Mouse (Mus musculus) adrenal gland, adult 8-10 months (tissue): ENCODE results near the gene Iqcb1. TPM values are rescaled to one million over a fixed set of nuclear protein-coding genes. Genes with fewer than 3 reads are reported as not detected.
A peak's percentile ranks its signal among the peaks of the same experiment; 100 is the strongest.

ENCODE experiments used
- DNase-seq: peaks from one replicate; pipeline ENCODE4 v3.0.0; 2022
- microRNA-seq, 2 experiments: library from miRNA; unstranded; fragments of <30 nt; microRNA quantifications; one replicate each; pipeline ENCODE4 v1.2.0; 2022
- total RNA-seq, 4 experiments: library from RNA; stranded (reverse); gene quantifications; 2 replicates each; pipeline ENCODE4 v1.2.4; 2022

Gene Iqcb1
- total RNA-seq, 4 experiments from 2014 or later: 18.0 to 23.5 (median 21.1) TPM

GRCm38 (mm10) chr16:36875276-36875851, 47.2 kb downstream of the Iqcb1 start:
- DNase-seq: peak; percentile 49

DNA sequence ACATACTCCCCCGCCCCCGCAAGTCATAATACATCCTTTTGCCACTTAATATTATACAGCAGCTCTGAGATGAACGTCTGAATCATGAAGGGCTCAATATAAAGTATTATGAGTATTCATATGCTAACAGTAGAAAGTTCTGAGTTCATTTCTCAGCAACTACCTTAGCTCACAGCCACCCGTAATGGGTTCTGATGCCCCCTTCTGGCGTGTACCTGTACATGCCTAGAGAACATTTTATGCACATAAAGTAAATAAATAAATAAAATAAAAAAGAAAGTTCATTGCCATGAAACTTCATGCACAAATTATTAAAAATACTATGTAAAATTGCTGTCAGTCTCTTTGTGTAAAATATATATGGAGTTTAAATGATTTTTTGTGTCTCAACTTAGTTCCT, 49.1 kb downstream of the Iqcb1 start:
- no peak for DNase-seq

GRCm38 (mm10) chr16:36882737-36883343, 54.7 kb downstream of the Iqcb1 start:
- DNase-seq: no peak

DNA sequence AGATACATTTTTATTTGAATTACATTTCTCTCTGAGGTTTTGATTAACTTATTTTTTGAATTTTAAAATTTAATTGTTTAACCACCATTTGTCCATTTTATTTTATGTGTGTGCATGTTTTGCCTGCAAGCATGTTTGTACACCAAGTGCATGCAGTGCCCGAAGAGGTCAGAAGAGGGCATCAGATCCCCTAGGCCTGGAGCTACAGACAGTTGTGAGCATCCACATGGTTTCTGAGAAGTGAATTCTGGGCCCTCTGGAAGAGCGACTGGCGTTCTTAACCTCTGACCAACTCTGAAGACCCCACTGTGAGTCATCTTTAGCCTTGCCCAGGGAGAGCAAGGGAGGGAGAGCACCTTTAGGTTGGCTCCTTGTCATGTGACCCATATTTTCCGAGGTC, 56.7 kb downstream of the Iqcb1 start:
- no peak for DNase-seq

GRCm38 (mm10) chr16:36885912-36886311, 57.7 kb downstream of the Iqcb1 start:
- no peak for DNase-seq

GRCm38 (mm10) chr16:36887546-36887945, 59.4 kb downstream of the Iqcb1 start:
- DNase-seq: no peak

DNA sequence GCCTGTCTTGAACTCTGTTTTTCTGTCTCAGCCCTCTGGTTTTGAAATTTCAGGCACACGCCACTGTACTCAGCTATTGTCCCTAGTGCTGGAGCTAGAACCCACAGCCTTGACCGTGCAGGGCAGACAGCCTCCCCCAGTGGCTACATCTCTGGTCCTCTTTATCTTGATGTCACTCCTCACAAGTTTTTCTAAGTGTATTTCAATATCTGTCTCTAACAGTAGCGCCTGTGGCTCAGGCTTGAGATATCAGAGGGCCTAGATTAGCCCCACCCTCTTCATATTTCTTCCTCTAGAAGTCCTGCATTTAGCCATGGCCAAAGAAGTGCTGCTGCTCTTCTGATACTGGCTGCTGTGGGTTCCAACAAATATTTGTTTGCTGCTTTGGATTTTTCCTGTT, 62.4 kb downstream of the Iqcb1 start:
- DNase-seq: no peak

GRCm38 (mm10) chr16:36891415-36891814, 63.2 kb downstream of the Iqcb1 start:
- DNase-seq: no peak

DNA sequence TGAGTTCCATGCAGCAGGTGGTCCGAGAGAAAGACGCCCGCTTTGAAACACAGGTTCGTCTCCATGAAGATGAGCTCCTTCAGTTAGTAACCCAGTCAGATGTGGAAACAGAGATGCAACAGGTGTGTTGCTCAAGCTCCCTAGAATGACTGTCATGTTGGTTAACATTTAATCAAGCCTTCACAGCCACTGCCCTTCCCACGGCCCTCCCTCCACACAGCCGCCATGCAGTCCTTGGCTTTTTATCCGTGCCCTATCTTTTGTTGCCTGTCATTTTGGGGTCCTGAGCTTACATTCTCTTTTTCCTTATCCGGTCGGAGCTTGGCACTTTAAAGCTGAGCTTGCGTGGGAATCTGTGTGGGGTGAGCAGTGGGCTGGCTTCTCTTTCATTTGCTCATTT, 65.1 kb downstream of the Iqcb1 start:
- DNase-seq: no peak

DNA sequence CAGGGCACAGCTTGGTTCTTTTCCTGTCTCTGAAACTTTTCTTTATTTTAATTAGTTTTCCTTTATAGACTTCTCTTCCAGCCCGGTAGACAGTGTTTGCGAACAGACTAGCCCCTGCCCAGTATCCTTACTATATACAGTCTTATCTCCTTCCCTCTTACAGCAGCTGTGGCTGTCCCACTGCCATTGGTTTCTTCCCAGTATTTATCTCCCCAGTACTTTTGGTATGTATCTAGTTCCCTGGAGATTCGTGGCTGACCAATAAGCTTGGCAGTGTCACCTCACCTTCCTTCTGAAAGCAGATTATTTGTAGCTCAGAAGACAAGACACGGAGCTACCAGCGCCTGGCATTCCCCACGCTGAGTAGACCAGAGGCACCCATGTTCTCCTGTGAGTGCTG, 68.5 kb downstream of the Iqcb1 start:
- DNase-seq: no peak

GRCm38 (mm10) chr16:36903156-36903555, 75.0 kb downstream of the Iqcb1 start:
- DNase-seq: peak; percentile 35

DNA sequence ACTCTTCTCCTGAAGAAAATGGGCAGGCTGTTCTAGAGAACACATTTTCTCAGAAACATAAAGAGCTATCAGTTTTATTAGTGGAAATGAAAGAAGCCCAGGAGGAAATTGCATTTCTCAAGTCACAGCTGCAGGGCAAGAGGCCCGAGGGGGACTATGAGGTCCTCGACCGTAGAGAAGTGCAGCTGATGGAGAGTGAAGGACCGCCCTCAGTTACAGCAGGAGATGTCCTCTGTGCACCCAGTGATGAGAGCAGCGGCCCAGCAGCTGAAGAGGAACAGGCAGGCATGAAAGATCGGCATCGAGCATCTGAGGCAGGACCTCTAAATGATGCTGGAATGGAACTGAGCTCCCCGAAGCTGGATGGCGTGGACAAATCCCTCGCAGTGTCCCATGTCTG, 83.7 kb downstream of the Iqcb1 start:
- no peak for DNase-seq

- no peak for DNase-seq
Measured at GRCm38 (mm10) chr16:36912311-36912710, 84.1 kb downstream of the Iqcb1 start.

GRCm38 (mm10) chr16:36914195-36914594, 86.0 kb downstream of the Iqcb1 start:
- DNase-seq: no peak

- DNase-seq: no peak
Measured at GRCm38 (mm10) chr16:36918505-36918904, 90.3 kb downstream of the Iqcb1 start.

DNA sequence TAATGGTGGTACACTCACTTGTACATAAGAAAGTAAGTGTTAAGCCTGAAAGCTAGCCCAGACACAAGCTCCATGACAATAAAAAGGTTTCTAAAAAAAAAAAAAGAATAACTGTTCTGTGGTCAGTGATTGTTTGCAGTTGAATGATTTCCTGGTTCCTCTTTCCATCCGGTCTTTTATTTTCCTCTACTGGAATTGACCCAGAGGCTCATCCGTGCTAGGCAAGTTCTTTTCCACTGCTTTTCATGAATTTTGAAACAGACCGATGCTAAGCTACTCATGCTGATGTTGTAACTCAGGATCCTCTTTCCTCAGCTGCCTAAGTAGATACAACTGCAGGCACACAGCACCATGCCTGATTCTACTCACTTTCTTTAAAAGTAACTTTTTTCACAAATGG, 92.2 kb downstream of the Iqcb1 start:
- no peak for DNase-seq

DNA sequence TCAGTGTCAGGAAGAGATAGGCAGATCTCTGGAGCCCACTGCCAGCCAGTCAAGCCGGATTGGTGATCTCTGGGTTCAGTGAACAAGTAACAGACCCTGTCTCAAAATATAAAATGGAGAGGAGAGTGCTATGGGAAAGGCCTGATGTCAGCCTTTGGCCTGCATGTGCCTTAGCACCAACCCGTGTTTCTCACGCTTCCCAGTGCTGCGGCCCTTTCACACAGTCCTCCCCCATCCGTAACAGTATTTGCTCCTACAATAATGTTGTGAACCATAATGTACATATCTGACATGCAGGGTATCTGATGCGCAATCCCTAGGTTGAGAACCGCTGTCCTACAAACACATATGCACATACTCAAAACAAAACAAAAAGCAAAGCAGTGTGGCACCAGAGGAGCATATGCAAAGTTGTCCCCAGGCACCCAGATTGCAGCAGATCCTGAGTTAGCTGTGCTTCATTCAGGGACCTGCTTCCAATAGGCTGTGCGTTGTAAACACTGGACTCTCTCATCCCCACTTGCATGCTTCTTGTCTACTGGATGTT, 93.0 kb downstream of the Iqcb1 start:
- no peak for DNase-seq

- DNase-seq: no peak
Measured at GRCm38 (mm10) chr16:36921980-36922379, 93.8 kb downstream of the Iqcb1 start.

Small RNA genes within 50 kb of the gene (microRNA-seq; reads per million reads assigned to microRNA genes)
- gene Gm22617: 0 reads per million in 2 experiments

Other genes starting within 250 kb of the Iqcb1 start
- gene Cd86, start 162.3 kb upstream of the Iqcb1 start, total RNA-seq: 1 to 10 TPM; 1.3 to 3.3 (median 2.3) TPM
- gene Ildr1, start 134.4 kb upstream of the Iqcb1 start, total RNA-seq: not detected
- 1 to 10 TPM; 1.2 to 9.3 (median 4.1) TPM for gene Slc15a2, start 43.4 kb upstream of the Iqcb1 start, total RNA-seq
- 1 to 10 TPM; 1.6 to 2.6 (median 2.1) TPM for gene Eaf2, start 46.6 kb downstream of the Iqcb1 start, total RNA-seq
- 100 to 1,000 TPM; 104 to 125 (median 116) TPM for gene Golgb1, start 46.8 kb downstream of the Iqcb1 start, total RNA-seq
- 10 to 100 TPM; 10.0 to 17.2 (median 13.7) TPM for gene Hcls1, start 106.6 kb downstream of the Iqcb1 start, total RNA-seq
- gene Fbxo40, start 162.1 kb downstream of the Iqcb1 start, total RNA-seq: under 1 TPM; 0.06 to 0.38 (median 0.31) TPM
- gene Polq, start 183.4 kb downstream of the Iqcb1 start, total RNA-seq: under 1 TPM; 0.26 to 0.66 (median 0.55) TPM